Mouse (Mus musculus) spleen, adult 2 months (tissue): ENCODE measurements around the gene Lrrk1.

ENCODE experiments used
- CTCF ChIP-seq: fragments of 200-500 bp; IDR thresholded peaks from 2 replicates; pipeline ENCODE4 v1.5.1; 2011; ENCODE audit warnings: mild to moderate bottlenecking, inconsistent platforms; ENCODE audit not compliant: insufficient read depth, insufficient read length, insufficient replicate concordance; ENCODE audit errors: extremely low read depth
- POLR2A ChIP-seq: fragments of 200-500 bp; IDR thresholded peaks from 2 replicates; pipeline ENCODE4 v1.6.1; 2011; ENCODE audit warnings: low read depth, low read length, inconsistent platforms

DNA sequence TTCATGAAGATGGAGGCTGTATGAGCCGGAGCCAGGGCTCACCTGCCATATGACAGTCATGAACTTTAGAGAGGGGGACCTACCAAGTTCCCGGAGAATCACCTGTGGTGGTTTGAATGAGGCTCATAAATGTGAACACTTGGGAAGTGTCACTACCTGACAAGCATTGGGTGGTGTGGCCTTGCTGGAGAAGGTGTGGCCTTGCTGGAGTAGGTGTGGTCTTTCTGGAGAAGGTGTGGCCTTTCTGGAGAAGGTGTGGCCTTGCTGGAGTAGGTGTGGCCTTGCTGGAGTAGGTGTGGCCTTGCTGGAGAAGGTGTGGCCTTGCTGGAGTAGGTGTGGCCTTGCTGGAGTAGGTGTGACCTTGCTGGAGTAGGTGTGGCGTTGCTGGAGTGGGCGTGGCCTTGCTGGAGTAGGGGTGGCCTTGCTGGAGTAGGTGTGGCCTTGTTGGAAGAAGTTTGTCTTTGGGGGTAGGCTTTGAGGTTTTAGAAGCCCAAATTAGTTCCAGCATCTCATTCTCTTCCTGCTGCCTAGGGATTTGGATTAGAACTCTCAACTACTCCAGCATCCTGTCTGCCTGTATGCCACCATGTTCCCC lies 54.1 kb downstream of the Lrrk1 start:
- TF ChIP-seq CTCF: no peak
- no peak for TF ChIP-seq POLR2A
